Mouse (Mus musculus) stomach, postnatal 0 days (tissue): ENCODE measurements around the gene Gimap5.

Experiments used
- CTCF ChIP-seq: IDR thresholded peaks from 2 replicates; pipeline ENCODE4 v1.5.1; 2016; ENCODE audit warnings: antibody characterized with exemption, low read depth, mild to moderate bottlenecking, moderate library complexity
- EP300 ChIP-seq: optimal IDR thresholded peaks from 2 replicates; pipeline ENCODE3; 2016; ENCODE audit warnings: antibody characterized with exemption

DNA sequence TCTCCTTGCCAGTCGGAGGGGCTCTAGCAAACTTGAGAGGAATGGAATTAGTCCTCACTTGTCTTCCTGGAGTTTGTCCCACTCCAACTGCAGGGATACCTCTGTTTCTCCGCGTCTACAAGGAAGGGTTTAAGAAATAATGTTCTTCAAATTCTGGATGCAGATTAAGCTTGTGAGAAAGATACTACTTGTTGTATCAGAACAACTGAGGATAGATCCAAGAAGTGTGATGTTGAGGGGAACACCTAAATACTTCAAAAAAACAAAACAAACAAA is 6.3 kb upstream of the Gimap5 start:
- TF ChIP-seq CTCF (no peak), EP300 (no peak)
